Mouse (Mus musculus) brain, embryonic 14.5 days (tissue): ENCODE results near the gene Pdss2.

Source experiments
- CTCF ChIP-seq: fragments of 200-500 bp; IDR thresholded peaks from 2 replicates; pipeline ENCODE4 v1.5.1; 2012; ENCODE audit warnings: inconsistent platforms, mild to moderate bottlenecking, moderate library complexity, borderline replicate concordance; ENCODE audit not compliant: insufficient read depth, insufficient read length; ENCODE audit errors: extremely low read depth
- POLR2A ChIP-seq: fragments of 200-500 bp; IDR thresholded peaks from 2 replicates; pipeline ENCODE4 v1.6.1; 2012; ENCODE audit warnings: mild to moderate bottlenecking, inconsistent platforms, borderline replicate concordance; ENCODE audit not compliant: poor library complexity, insufficient read depth, insufficient read length, severe bottlenecking; ENCODE audit errors: extremely low read depth

- TF ChIP-seq POLR2A = no peak
- no peak for TF ChIP-seq CTCF
Observed at GRCm38 (mm10) chr10:43277266-43278145, 56.2 kb downstream of the Pdss2 start.
